Mouse (Mus musculus) heart, adult 18-20 months (tissue): Measurements from ENCODE around the gene Fbxo6. TPM values are rescaled to one million over a fixed set of nuclear protein-coding genes. Genes with fewer than 3 reads are reported as not detected.
A peak's percentile ranks its signal among the peaks of the same experiment; 100 is the strongest.
"Not testable (repeated sequence)": the region's sequence is repeated elsewhere in the genome, so short reads cannot be mapped to it uniquely, and the experiment has no call there.

Experiments
- DNase-seq, 2 experiments: peaks; one replicate each; pipeline ENCODE4 v3.0.0; 2021 to 2022; ENCODE audit warnings: mixed read lengths in 1 of 2
- long read RNA-seq, 2 experiments: library from polyadenylated mRNA; stranded (forward); transcript quantifications; one replicate each; pipeline ENCODE4 v2.0.0; 2021
- total RNA-seq, 2 experiments: library from RNA; stranded (reverse); gene quantifications; 2 replicates each; pipeline ENCODE4 v1.2.3; 2021

Fbxo6 gene
- 10 to 100 TPM; 41.0 to 42.1 TPM for total RNA-seq
- long read RNA-seq, experiment 1, transcript Fbxo6-202 (6 exons, 1,163 nt) = minor isoform, 7 of 46 reads
- long read RNA-seq, experiment 1, transcript Fbxo6-201 (6 exons, 1,346 nt) = major isoform, 23 of 46 reads
- long read RNA-seq, experiment 1, transcript Fbxo6-206 (6 exons, 811 nt) = minor isoform, 12 of 46 reads
- long read RNA-seq, experiment 1, partial matches to known transcripts = 0 of 46 reads
- long read RNA-seq, experiment 1, other reads (novel, unspliced or antisense) = 3 of 46 reads
- long read RNA-seq, experiment 2, transcript Fbxo6-206 (6 exons, 811 nt) = minor isoform, 10 of 30 reads
- long read RNA-seq, experiment 2, transcript Fbxo6-201 (6 exons, 1,346 nt) = major isoform, 13 of 30 reads
- long read RNA-seq, experiment 2, partial matches to known transcripts = 0 of 30 reads
- long read RNA-seq, experiment 2, other reads (novel, unspliced or antisense) = 1 of 30 reads

- peak; percentile 90 to 94 for DNase-seq
Measured at GRCm38 (mm10) chr4:148151267-148152168, at the start of gene Fbxo6. Gene Fbxo6 (minus strand): TSS chr4:148152140.

- no peak for DNase-seq
Measured at GRCm38 (mm10) chr4:148198721-148199120, 46.8 kb upstream of the Fbxo6 start.

DNA sequence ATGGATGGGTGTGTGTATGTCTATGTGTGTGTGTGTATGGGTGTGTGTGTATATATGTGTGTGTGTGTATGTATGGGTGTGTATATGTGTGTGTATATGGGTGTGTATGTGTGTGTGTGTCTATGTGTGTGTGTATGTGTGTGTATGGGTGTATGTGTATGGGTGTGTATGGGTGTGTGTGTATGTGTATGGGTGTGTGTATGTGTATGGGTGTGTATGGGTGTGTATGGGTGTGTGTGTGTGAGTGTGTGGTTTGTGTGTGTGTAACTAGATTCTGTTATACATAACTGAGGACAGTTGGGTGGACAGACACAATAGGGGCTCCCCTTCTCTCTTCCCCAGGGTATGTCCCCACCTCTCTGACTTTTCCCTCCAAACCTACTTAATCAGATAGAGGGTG is 42.5 kb upstream of the Fbxo6 start:
- no peak for DNase-seq

- no peak for DNase-seq
Measured at GRCm38 (mm10) chr4:148192707-148193245, 40.8 kb upstream of the Fbxo6 start.

- not testable (repeated sequence) for DNase-seq
Measured at GRCm38 (mm10) chr4:148188767-148189166, 36.8 kb upstream of the Fbxo6 start.

DNA sequence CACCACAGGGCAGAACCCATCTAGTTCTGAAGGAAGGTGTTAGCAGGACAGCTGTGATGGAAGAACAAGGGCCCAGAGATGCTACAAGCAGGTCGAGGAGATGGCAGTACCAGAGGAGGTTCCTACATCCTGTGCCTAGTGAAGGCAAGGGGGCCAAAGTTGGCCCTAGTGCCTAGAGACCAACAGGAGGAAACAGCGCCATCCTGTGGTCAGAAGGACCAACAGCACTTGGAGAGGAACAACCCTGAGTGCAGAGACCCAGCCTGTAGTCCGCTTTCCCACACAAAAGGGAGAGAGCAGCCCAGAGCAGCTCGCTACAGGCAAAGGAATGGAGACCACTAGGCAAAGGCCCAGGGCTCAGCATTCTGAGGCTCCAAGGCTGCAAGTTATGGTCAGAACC is 33.9 kb upstream of the Fbxo6 start:
- DNase-seq = no peak

DNA sequence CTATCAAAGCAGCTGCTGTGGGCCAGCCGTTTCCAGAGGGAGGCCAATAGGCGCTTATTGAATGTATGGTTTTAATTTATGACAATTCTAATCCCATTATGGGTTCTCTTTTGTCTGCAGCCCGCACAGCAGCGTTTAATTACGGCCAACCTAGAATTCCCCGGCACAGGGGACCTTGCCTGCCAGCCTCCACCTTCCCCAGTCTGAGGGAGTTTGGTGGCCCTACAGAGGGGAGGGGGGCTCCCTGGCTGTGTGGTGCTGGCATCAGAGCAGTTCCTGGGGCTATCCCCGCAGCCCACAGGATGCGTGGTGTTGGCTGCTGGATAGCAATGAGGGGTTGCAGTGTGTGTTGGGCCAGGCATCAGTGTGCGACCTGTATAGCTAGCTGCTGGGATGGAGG is 32.6 kb upstream of the Fbxo6 start:
- DNase-seq = no peak

DNA sequence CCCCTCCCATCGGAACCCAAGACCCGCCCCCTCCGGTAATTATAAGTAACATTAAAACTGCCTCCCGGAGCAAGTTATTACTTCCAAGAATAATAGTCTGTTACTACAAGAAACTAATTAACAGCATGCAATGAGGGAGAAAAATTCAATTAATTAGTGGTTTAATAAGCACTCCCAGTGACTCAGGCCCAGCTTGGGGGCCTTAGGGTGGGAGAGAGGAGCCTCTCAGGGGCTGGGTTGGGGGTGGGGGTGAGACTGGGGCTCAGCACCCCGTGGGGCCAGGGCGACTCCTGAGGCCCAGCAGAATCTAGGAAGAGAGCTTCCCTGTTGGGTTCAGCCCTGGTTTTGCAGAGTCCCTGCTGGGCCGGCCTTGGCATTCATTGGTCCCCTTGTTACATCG is 30.4 kb upstream of the Fbxo6 start:
- DNase-seq = no peak

- DNase-seq = no peak
Measured at GRCm38 (mm10) chr4:148181483-148181882, 29.5 kb upstream of the Fbxo6 start.

DNA sequence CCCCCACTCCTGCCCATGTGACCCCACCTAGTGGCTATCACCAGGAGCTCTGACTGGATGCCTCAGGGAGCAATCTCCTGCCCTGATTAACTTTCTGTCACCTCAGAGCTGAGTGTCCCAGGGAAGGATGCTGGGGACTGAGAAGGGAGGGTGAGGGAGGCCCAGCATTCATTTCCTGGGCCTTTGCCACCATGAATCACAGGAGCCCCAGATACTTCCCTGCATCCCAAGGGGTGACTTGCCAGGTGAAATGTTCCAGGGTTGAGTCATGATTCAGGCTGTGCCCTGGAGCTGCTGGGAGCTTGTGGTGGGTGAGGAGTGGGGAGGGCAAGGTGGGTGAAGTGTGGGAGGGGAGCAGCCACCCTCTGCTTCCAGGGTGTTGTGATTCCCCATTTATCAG is 25.8 kb upstream of the Fbxo6 start:
- no peak for DNase-seq

GRCm38 (mm10) chr4:148176603-148177002 is 24.7 kb upstream of the Fbxo6 start:
- DNase-seq = not testable (repeated sequence)

DNA sequence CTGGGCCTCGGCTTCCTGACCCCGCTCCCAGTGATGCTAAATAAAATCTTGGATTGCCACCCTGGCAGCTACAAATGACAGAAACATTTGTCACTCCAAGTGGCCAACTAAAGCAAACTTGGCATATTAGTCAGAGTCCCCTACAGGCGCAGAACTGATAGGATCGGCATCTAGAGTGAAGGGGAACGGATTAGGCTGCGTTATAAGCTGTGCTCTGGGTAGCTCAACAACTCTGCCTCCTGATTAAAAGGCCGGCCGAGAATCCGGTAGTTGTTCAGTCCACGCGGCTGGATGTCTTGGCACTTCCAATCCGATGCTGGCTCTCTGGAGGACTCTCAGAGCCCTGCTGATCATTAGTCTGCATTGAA is 22.5 kb upstream of the Fbxo6 start:
- DNase-seq = no peak

- DNase-seq = no peak
Measured at GRCm38 (mm10) chr4:148173811-148174494, 22.0 kb upstream of the Fbxo6 start.

DNA sequence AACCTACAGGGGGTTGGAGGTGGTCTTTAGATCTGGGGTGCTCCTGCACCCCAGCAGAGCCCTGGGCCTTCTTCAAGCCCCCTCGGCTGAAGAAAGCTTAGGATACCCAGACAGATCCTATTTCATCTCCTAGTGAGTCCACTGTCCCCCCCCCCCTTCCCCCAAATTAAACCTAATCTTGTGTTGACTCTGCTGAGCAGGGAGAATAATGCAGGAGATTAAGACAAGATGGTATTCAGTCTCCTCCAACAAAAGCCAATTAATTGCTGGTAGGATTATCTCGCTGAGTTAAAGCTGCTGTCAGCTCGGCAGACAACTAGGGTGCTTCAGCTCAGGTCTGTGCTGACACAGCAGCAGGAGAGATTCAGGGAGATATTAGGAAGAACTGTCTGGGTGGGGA is 19.3 kb upstream of the Fbxo6 start:
- DNase-seq = no peak

GRCm38 (mm10) chr4:148170842-148171241 is 18.9 kb upstream of the Fbxo6 start:
- DNase-seq = peak; percentile 33 to 76

- no peak for DNase-seq
Measured at GRCm38 (mm10) chr4:148169586-148169985, 17.6 kb upstream of the Fbxo6 start.

DNA sequence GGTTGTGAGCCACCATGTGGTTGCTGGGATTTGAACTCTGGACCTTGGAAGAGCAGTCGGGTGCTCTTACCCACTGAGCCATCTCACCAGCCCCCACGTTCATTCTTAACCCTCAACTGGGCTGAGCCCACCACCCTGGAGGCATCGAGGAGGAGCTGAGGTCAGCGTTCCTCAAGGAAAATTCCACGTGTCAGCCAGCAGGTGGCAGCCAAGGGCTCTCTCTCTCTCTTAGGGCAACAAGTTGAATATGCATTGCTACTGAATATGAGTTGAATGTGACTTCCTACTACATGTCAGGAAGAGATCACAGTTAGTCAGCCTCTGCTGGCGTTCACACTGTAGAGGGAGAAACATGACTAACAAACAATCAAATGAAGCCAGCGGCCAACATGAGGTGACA is 16.3 kb upstream of the Fbxo6 start:
- DNase-seq = peak; percentile 41 to 77

GRCm38 (mm10) chr4:148166986-148167385 is 15.0 kb upstream of the Fbxo6 start:
- peak; percentile 57 to 88 for DNase-seq

DNA sequence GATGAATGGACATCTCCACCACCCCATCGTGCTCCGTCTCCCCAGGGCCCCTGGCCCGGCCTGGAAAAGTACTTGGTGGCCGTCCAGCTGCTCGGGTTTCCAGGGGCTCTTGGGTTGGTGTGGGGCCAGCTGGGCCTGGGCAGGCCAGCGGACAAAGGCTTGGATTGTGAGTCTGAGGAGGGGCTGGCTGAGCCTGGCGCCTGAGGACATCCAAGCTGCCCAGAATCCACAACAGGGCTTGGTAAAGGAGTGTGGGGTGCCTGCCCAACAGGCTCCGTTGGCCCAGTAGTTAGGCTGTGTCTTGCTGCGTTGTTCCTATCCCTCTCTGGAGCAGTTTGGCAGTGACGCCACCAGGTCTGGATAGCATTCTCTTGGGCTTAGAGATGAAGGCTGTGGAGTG is 14.5 kb upstream of the Fbxo6 start:
- no peak for DNase-seq

DNA sequence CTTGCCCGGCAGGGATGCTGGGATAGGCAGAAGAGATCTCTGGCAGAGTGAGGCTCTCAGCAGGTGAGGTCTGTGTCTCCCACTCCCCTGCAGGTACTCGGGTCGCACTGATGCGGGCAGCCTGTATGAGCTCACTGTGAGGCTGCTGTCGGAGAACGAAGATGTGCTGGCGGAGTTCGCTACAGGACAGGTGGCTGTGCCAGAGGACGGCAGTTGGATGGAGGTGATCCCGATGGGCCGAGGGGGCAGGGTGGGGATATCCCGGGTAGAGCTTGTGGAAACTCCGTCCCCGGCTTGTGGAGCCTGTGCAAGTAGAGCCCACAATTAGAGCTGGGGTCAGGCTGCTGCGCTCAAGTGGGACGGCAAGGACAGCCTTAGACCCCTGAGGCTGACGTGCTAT is 13.6 kb upstream of the Fbxo6 start:
- DNase-seq = no peak

DNA sequence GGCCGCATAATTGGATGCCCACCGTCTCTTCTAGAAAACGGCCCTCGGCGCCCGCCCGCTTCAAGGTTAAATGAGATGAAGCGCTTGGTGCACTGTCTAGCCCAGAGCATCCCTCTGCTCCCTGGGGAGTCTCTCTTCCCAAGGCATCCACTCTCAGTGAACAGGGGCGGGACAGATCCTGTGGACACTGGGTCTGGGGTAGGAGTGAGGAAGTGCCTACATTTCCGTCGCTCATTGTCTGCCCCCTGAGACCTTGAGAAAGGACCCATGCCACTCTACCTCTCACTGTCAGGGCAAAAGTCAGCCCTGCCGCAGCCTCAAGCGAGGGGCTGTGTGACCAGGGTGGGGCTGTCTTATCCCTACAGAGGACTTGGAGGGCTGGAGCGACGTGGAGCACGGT is 12.5 kb upstream of the Fbxo6 start:
- no peak for DNase-seq

DNA sequence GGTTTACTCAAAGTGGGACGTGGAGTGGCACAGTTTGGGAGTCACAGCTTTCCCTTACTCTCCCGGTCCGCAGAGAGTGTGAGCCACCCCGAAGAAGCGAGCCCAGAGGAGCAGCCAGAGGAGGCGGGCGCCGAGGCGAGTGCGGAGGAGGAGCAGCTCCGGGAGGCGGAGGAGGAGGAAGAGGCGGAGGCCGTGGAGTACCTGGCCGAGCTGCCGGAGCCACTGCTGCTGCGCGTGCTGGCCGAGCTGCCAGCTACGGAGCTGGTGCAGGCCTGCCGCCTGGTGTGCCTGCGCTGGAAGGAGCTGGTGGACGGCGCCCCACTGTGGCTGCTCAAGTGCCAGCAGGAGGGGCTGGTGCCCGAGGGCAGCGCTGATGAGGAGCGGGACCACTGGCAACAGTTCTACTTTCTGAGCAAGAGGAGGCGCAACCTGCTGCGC is 12.1 kb upstream of the Fbxo6 start:
- DNase-seq = peak; percentile 72 to 83
